Mouse (Mus musculus): Measurements from ENCODE around the gene Sept1. TPM values are rescaled to one million over a fixed set of nuclear protein-coding genes. Genes with fewer than 3 reads are reported as not detected.

Gene Sept1
- polyA plus RNA-seq, 1 experiment from 2014 or later = 29.9 TPM

DNA sequence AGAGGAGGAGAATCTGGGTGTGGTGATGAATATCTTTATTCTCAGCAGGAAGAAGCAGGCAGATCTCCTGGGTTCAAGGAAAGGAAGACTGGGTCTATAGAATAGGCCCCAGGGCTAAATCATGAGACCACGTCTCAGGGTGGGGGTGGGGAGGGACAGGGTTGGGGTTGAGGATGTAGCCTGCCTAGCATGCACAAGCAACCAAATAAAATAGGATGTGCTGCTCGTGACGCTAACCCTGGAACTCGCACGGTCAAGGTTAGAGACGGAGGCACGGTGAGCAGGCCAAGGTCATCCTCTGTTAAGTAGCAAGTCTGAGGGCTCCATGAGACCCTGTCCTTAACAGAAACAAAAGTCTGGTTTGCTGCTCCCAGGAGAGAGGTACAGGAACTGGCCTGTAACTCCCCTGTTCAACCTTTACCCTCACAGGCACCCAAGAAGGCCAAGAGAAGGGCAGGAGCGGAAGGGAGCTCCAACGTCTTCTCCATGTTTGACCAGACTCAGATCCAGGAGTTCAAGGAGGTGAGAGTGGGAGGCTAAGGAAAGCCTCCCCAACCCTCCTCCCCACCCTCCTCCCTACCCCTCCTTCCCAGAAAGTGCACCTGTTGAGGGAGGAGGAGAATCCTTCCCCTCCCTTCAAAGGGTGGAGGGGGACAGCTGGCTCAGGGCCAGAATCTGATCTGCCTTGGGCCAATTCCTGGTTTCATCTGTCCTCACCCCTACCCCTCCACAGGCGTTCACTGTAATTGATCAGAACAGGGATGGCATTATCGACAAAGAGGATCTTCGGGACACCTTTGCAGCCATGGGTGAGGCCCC lies 20.3 kb downstream of the Sept1 start:
- WGBS = 86% methylated on average over 12 of the region's 12 CpGs
- Histone ChIP-seq H3K9me3 (replicated peaks) (no peaks in the 10 kb centered on the region), H3K27me3 (ENCODE audit: low read depth, poor library complexity, severe bottlenecking) (peaks cover 25% of the 10 kb centered on the region), H3K36me3 (no peaks in the 10 kb centered on the region), H3K4me1 (peaks cover 36% of the 10 kb centered on the region), H3K27ac (no peak overlapping the region), H3K4me3 (no peak overlapping the region)
- DNase-seq (ENCODE audit: low spot score) = no peak

DNA sequence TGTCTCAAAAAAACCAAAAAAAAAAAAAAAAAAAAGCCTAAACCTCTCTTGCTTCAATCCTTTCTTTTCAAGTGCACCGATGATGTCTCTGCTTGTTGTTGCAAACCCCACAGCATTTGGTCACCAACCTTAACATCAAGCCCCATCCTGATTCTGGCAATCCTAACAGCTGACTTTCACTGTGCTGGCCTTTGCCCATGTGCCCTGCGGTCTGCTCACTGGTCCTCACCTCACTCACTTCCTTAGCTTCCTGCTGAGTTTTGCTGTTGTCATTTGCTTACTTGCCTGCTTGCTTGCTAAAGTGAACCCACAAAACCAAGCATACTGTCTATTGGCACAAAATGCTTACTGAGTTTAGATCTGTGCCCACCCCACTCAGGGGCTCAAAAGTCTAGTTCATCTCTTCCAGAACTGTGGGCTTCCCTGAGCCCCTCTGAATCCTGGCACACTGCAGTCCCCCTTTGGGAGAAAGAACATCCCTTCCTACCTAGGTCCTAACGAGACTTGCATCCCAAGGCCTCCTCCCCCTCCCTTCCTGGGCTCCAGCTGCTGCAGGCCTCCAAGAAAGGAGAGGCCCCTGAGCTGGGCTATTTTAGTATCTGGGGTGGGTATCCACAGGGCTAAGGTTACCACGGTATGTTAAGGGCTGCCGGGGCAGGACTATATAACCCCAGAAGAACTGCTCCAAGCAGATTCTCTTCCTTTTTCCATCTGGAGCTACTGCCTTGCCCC lies 21.8 kb downstream of the Sept1 start:
- 78% methylated on average over 5 of the region's 5 CpGs for WGBS
- Histone ChIP-seq H3K9me3 (replicated peaks) (no peaks in the 10 kb centered on the region), H3K27ac (no peak overlapping the region), H3K4me1 (peaks cover 47% of the 10 kb centered on the region), H3K27me3 (ENCODE audit: low read depth, poor library complexity, severe bottlenecking) (peaks cover 25% of the 10 kb centered on the region), H3K36me3 (0 out of 2 replicates have a peak, but pooled peaks cover 2% of the 10 kb centered on the region), H3K4me3 (no peak overlapping the region)
- no peak for DNase-seq (ENCODE audit: low spot score)

DNA sequence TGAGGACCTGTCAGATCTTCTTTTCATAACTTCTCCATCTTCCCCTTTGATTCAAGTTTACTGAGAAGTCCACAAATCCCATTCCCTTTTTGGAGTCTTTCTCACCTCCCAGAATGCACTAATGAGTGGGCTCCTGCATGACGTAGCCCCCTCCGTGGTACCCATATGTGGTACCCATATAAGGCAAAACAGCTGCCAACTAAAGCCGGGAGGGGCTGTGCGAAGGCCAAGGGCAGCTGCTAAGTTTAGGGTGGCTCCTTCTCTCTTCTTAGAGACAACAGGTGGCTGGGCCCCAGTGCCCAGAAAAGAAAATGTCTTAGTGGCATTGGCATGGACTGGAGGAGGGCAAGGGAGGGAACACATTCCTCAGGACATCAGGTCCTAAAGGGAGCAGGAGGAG lies 22.7 kb downstream of the Sept1 start:
- Histone ChIP-seq H3K27me3 (ENCODE audit: low read depth, poor library complexity, severe bottlenecking) (peaks cover 25% of the 10 kb centered on the region), H3K4me1 (peaks cover 48% of the 10 kb centered on the region), H3K27ac (no peak overlapping the region), H3K36me3 (peaks cover 5% of the 10 kb centered on the region), H3K9me3 (replicated peaks) (no peaks in the 10 kb centered on the region), H3K4me3 (no peak overlapping the region)
- 87% methylated on average over 4 of the region's 4 CpGs for WGBS
- DNase-seq (ENCODE audit: low spot score) = no peak

DNA sequence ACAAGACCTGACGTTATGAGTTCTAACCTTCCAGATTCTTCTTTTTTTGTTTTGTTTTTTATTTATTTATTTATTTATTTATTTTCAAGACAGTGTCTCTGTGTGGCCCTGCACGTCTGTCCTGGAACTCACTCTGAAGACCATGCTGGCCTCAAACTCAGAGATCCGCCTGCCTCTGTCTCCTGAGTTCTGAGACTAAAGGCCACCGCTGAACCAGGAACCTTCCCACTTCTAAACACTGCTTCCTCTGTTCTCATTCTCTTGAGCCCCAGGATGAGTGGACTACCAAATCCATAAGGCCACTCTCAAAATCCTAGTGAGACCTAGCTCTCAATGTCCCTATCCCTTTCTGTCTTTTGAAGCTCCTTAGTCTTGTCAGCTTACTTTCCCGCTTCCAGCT lies 23.1 kb downstream of the Sept1 start:
- Histone ChIP-seq H3K27ac (no peak overlapping the region), H3K27me3 (ENCODE audit: low read depth, poor library complexity, severe bottlenecking) (peaks cover 23% of the 10 kb centered on the region), H3K36me3 (peaks cover 9% of the 10 kb centered on the region), H3K4me1 (peaks cover 47% of the 10 kb centered on the region), H3K9me3 (replicated peaks) (no peaks in the 10 kb centered on the region), H3K4me3 (peak overlapping the region; percentile 90; the same call in 1 of the 2 replicates)
- DNase-seq (ENCODE audit: low spot score) = no peak
- 82% methylated on average over 5 of the region's 5 CpGs for WGBS

DNA sequence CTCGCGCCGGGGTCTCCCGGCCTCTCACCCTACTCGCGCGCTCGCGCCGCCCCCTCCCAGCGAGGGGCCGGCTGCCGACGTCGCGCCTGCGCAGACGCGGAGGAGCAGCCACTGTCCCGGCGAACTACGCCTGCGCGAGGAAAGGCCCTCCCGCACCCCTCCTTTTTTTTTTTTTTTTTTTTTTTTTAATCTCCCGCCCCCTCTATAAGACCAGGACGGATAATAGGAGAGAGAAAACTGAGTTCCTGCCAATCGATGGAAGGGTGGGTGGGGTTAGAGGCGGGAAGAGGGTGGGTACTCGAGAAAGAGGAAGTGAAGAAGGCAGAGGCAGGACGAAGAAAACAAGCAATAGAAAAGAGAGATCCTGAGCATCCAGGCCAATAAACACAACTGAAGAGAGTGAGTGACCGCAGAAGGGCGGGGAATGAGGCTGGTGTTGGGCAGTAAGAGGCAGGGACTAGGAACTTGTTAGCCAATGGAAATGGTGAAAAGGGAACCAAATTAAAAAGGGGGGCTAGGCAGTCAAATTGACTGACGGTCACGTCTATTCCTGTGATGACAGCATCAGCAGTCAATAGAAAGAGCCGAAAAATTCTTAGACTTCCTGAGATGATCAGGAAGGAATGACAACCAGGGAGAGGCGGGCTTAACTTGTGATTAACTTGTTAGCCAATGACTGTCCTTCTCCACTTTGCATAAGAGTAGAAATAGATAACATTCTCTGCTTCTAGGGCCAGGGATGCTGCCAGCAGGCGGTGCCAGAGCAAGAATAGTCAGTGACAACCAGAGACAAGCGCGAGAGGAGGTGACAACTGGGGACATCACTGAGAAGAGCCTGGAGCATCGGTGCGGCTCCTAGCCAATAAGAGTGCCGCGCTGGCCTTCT lies 24.1 kb downstream of the Sept1 start, which contains the start of gene Mylpf:
Gene Mylpf, plus strand, starts transcription at position 338 of the 886 bp plus-strand sequence.
- H3K27ac ChIP-seq = peak within 1 kb of the TSS; percentile 96
- no peaks in the 10 kb centered on the region for H3K9me3 ChIP-seq (replicated peaks)
- peaks cover 37% of the 10 kb centered on the region for H3K4me1 ChIP-seq
- H3K27me3 ChIP-seq (ENCODE audit: low read depth, poor library complexity, severe bottlenecking) = peaks cover 13% of the 10 kb centered on the region
- peak within 1 kb of the TSS; percentile 90 for H3K4me3 ChIP-seq
- WGBS = 1% methylated on average over 44 of the region's 44 CpGs
- peaks cover 16% of the 10 kb centered on the region for H3K36me3 ChIP-seq
- peak; percentile 96 for DNase-seq (ENCODE audit: low spot score)

DNA sequence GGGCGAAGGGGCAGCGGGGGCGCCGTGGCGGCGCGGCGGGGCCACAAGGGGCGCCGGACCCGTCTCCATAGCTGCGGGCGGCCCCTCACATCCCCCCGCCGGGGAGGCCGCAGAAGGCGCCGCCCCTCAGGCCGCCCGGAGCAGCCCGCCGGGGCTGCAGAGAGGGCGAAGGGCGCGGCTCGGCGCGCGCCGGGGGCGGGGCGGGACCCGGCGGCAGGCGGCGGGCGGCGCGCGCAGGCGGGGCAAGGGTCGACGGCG lies 24.7 kb downstream of the Sept1 start, which contains the start of gene Tbc1d10b:
Gene Tbc1d10b, minus strand, starts transcription at position 174 of the 258 bp plus-strand sequence.
- Histone ChIP-seq H3K9me3 (replicated peaks) (no peaks in the 10 kb centered on the region), H3K36me3 (peaks cover 22% of the 10 kb centered on the region), H3K4me3 (peak within 1 kb of the TSS; percentile 90), H3K4me1 (peaks cover 35% of the 10 kb centered on the region), H3K27ac (peak within 1 kb of the TSS; percentile 96), H3K27me3 (ENCODE audit: low read depth, poor library complexity, severe bottlenecking) (peaks cover 9% of the 10 kb centered on the region; the same call in 1 of the 2 replicates)
- DNase-seq (ENCODE audit: low spot score) = no peak
- under 1% methylated on average over 42 of the region's 44 CpGs for WGBS

DNA sequence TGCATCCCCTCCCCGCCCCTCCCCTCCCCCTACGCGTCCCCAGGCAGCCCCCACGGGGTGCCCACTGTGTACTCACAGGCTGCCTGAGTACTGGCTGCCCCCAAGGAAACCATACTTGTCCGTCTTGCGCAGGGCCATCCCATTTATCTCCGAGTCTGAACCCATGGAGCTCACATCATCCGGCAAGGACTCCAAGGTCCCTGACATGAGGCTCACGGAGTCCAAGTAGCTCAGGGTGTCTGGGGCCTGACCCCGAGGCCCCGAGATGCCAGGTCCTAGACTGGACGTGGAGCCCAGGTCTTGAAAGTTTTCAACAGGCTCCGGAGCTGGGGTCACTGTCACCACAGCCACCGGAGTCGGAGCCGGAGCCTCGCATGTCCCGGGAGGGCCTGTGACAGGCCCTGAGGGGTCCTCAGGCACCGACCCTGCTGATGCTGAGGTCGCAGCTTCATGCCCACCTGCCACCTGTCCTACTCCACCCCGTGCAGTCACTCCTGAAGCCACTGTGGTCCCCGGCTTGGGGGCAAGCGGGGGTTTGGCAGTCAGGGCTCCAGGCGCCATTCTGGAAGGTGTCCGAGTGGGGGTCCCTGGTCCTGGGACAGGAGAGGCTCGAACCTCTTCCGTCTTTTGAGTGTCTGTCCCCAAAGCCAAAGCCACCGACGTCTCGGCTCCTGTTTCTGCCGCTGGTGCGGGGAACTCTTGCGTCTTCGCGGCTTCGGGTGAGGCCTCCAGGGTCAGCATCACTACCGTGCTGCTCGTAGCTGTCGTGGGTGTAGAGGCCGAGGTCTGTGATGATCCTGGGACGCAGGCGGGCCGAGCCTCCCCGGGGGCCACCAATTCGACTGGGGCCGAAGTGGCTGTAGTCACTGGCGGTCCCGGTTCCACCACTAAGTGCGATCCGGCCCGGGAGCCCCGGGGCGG lies 25.3 kb downstream of the Sept1 start:
- H3K4me3 ChIP-seq = peak overlapping the region; percentile 90
- H3K4me1 ChIP-seq = peaks cover 35% of the 10 kb centered on the region
- WGBS = under 1% methylated on average over 53 of the region's 53 CpGs
- H3K36me3 ChIP-seq = peaks cover 28% of the 10 kb centered on the region
- H3K27me3 ChIP-seq (ENCODE audit: low read depth, poor library complexity, severe bottlenecking) = peaks cover 3% of the 10 kb centered on the region; the same call in 1 of the 2 replicates
- H3K9me3 ChIP-seq (replicated peaks) = no peaks in the 10 kb centered on the region
- peak overlapping the region; percentile 96 for H3K27ac ChIP-seq
- no peak for DNase-seq (ENCODE audit: low spot score)

DNA sequence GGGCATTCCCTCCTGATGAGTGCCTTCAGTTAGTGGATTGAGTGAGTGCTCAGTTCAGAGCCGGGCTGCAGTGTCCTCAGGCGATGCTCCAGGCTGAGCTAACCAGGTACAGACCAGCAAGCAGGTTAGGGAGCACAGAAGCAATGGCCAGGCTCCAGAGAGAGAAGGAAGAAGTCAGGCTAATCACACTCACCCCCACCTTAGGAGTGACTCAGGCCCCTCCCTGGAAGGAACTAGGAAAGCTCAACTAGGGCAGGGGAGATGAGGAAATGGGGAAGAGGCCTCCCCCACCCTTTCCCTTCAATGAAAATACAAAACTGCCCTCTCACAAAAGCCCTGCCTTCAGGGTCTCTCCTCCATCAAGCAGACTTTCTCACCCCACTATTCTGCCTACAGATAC lies 26.3 kb downstream of the Sept1 start:
- no peak for DNase-seq (ENCODE audit: low spot score)
- no peaks in the 10 kb centered on the region for H3K27me3 ChIP-seq (ENCODE audit: low read depth, poor library complexity, severe bottlenecking)
- WGBS = 50% methylated on average over 2 of the region's 2 CpGs
- peak overlapping the region; percentile 96 for H3K27ac ChIP-seq
- peaks cover 37% of the 10 kb centered on the region for H3K36me3 ChIP-seq
- H3K4me1 ChIP-seq = peaks cover 35% of the 10 kb centered on the region
- no peaks in the 10 kb centered on the region for H3K9me3 ChIP-seq (replicated peaks)
- peak overlapping the region; percentile 90 for H3K4me3 ChIP-seq

DNA sequence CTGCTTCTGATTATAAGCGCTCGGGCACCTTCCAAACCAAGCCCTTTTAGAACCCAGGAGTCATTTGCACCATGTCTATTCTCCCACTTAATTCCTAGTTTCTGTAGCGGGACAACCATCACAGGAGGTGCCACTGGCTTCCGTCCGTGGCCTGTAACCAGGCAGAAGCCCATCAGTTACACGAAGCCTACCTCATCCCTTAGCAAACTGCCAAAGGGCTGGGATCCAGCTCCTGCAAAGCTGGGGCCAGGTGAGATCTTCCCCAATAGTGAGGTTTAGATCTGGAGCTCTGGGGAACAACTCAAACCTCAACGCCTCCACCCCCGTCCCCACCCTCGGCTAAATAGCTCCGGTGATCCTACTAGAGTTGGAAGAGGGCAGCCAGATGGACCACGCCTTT lies 36.4 kb downstream of the Sept1 start:
- H3K4me1 ChIP-seq = peaks cover 24% of the 10 kb centered on the region
- H3K4me3 ChIP-seq = peak overlapping the region; percentile 75
- 57% methylated on average over 11 of the region's 11 CpGs for WGBS
- H3K36me3 ChIP-seq = peaks cover 86% of the 10 kb centered on the region
- DNase-seq (ENCODE audit: low spot score) = no peak
- peak overlapping the region; percentile 94 for H3K27ac ChIP-seq
- H3K27me3 ChIP-seq (ENCODE audit: low read depth, poor library complexity, severe bottlenecking) = no peaks in the 10 kb centered on the region
- H3K9me3 ChIP-seq (replicated peaks) = no peaks in the 10 kb centered on the region

DNA sequence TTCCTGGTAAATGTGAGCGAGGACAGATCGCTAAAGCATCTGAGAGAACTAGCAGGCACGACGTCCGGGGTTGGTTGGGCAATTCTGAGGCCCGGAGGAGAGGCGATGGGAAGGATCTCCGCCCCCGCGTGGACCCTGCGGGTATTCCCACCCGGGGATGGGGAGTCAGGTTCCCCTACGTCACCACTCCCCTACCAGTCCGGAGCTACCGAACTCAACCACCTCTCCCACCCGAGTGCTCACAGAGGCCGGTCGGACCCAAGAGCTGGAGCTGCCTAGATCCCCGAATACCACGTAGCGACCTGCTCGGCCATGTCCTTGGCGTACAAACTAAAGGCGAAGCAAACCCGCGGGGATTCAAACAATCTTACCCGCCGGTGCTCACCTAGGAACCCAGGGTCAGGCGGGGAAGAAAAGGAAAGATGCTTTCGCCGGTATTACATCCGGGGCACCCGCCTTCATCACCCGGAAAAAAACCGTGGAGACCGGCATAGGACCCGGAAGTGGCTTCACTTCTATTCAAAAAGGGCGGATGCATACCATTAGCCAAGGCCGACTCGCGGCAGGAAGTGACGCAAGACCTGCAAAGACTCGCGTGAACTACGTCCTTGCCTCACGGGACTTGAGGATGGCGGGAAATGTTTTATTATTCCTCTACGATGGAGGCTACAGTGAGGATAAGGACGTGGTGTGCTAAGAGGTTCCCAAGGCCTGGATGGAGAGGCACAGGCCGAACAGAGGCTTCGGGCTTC lies 37.2 kb downstream of the Sept1 start, which contains the start of gene Cd2bp2:
Gene Cd2bp2, minus strand, starts transcription at position 507 of the 752 bp plus-strand sequence.
- Histone ChIP-seq H3K9me3 (replicated peaks) (no peaks in the 10 kb centered on the region), H3K4me3 (peak within 1 kb of the TSS; percentile 75), H3K27ac (peak within 1 kb of the TSS; percentile 94), H3K4me1 (peaks cover 24% of the 10 kb centered on the region), H3K36me3 (peaks cover 86% of the 10 kb centered on the region), H3K27me3 (ENCODE audit: low read depth, poor library complexity, severe bottlenecking) (no peaks in the 10 kb centered on the region)
- WGBS = under 1% methylated on average over 51 of the region's 51 CpGs
- DNase-seq (ENCODE audit: low spot score) = peak; percentile 94

DNA sequence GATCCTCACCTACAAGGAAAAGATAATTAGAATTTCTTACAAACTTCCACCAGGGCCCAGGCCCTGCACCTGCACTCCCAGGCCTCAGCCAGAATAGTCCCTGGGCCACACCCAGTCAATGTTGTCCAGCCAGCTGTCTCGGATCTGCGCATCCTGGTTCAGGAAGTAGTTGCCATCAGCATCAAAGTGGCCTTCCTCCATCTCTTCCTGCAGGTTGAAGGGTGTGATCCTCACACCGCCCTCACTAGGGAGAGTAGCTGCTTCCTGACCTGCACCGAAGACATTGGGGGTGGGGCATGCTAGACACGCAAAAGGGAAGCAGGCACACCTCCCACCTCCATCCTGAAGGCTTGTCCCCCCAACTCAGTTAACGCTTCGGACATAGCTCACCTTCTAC lies 38.3 kb downstream of the Sept1 start:
- Histone ChIP-seq H3K27ac (peak overlapping the region; percentile 94), H3K36me3 (peaks cover 79% of the 10 kb centered on the region), H3K27me3 (ENCODE audit: low read depth, poor library complexity, severe bottlenecking) (no peaks in the 10 kb centered on the region), H3K4me1 (peaks cover 24% of the 10 kb centered on the region), H3K9me3 (replicated peaks) (no peaks in the 10 kb centered on the region), H3K4me3 (peak overlapping the region; percentile 75)
- no peak for DNase-seq (ENCODE audit: low spot score)
- 81% methylated on average over 7 of the region's 7 CpGs for WGBS

Data from limb, embryonic 10.5 days (tissue).